Mouse (Mus musculus) MEL (cell line): Measurements from ENCODE around the gene Foxl2. TPM values are rescaled to one million over a fixed set of nuclear protein-coding genes. Genes with fewer than 3 reads are reported as not detected.

Source experiments
- DNase-seq: peaks from one replicate; pipeline ENCODE4 v3.0.0; 2011; ENCODE audit warnings: low read depth, low spot score
- H3K27ac ChIP-seq: 2 replicates; pipeline ENCODE4 v1.5.1; 2012; ENCODE audit warnings: low read depth, mild to moderate bottlenecking, control low read depth, low read length, moderate library complexity; ENCODE audit not compliant: control insufficient read depth
- H3K27me3 ChIP-seq, 2 experiments: fragments of 150-350 bp in 1 of 2; sonication (generic) in 1 of 2; 2 replicates each; pipeline ENCODE4 v1.6.1; 2012; ENCODE audit warnings: low read length in 2 of 2, mild to moderate bottlenecking in 2 of 2, improper control_type of control experiment in 1 of 2, moderate library complexity in 1 of 2; ENCODE audit not compliant: insufficient read depth in 2 of 2, control insufficient read depth in 1 of 2
- H3K36me3 ChIP-seq, 2 experiments: 2 replicates each; pipeline ENCODE4 v1.6.1; 2012 to 2014; ENCODE audit warnings: low read length in 2 of 2, improper control_type of control experiment in 1 of 2, inconsistent platforms in 1 of 2, mild to moderate bottlenecking in 1 of 2; ENCODE audit not compliant: insufficient read depth in 2 of 2, control insufficient read depth in 1 of 2
- H3K4me1 ChIP-seq, 2 experiments: fragments of 150-350 bp in 1 of 2; sonication (generic) in 1 of 2; 2 replicates each; pipeline ENCODE4 v1.6.1; 2012; ENCODE audit warnings: low read length in 2 of 2, improper control_type of control experiment in 1 of 2, mild to moderate bottlenecking in 1 of 2; ENCODE audit not compliant: insufficient read depth in 2 of 2, control insufficient read depth in 1 of 2
- H3K4me3 ChIP-seq, 2 experiments: fragments of 150-350 bp in 1 of 2; sonication (generic) in 1 of 2; 2 replicates each; pipeline ENCODE4 v1.5.1; 2012; ENCODE audit warnings: low read depth in 2 of 2, low read length in 2 of 2, mild to moderate bottlenecking in 2 of 2, moderate library complexity in 2 of 2, control low read depth in 1 of 2, improper control_type of control experiment in 1 of 2; ENCODE audit not compliant: control insufficient read depth in 1 of 2, insufficient read depth in 1 of 2
- H3K79me2 ChIP-seq: 2 replicates; pipeline ENCODE4 v1.6.1; 2012; ENCODE audit warnings: mild to moderate bottlenecking, low read length, moderate library complexity; ENCODE audit not compliant: control insufficient read depth, poor library complexity, insufficient read depth
- H3K9ac ChIP-seq: 2 replicates; pipeline ENCODE4 v1.6.1; 2012; ENCODE audit warnings: low read depth, mild to moderate bottlenecking, control low read depth, low read length, moderate library complexity; ENCODE audit not compliant: control insufficient read depth, poor library complexity, severe bottlenecking
- H3K9me3 ChIP-seq: fragments of 150-350 bp; sonication (generic); replicated peaks from 2 replicates; pipeline ENCODE4 v1.6.1; 2012; ENCODE audit warnings: mild to moderate bottlenecking, low read length, improper control_type of control experiment, moderate library complexity; ENCODE audit not compliant: insufficient read depth
- BHLHE40 ChIP-seq: IDR thresholded peaks from 2 replicates; pipeline ENCODE4 v1.6.1; 2012; ENCODE audit warnings: low read depth, mild to moderate bottlenecking, inconsistent platforms, low read length, improper control_type of control experiment, borderline replicate concordance
- ELF1 ChIP-seq: IDR thresholded peaks from 2 replicates; pipeline ENCODE4 v1.6.1; 2014; ENCODE audit warnings: low read depth, mild to moderate bottlenecking, inconsistent platforms, low read length, improper control_type of control experiment, moderate library complexity
- EP300 ChIP-seq, 2 experiments: IDR thresholded peaks; 2 replicates each; pipeline ENCODE4 v1.6.1; 2011; ENCODE audit warnings: improper control_type of control experiment in 2 of 2, low read length in 2 of 2, low read depth in 1 of 2, mild to moderate bottlenecking in 1 of 2
- GABPA ChIP-seq: IDR thresholded peaks from 2 replicates; pipeline ENCODE4 v1.6.1; 2012; ENCODE audit warnings: low read depth, mild to moderate bottlenecking, inconsistent platforms, low read length, improper control_type of control experiment, moderate library complexity
- GATA1 ChIP-seq: IDR thresholded peaks from 2 replicates; pipeline ENCODE4 v1.6.1; 2011; ENCODE audit warnings: low read depth, low read length, improper control_type of control experiment
- KAT2A ChIP-seq: conservative IDR thresholded peaks from 2 replicates; pipeline ENCODE4 v1.6.1; 2012; ENCODE audit warnings: low read depth, low read length, improper control_type of control experiment, inconsistent platforms
- MAFK ChIP-seq: IDR thresholded peaks from 2 replicates; pipeline ENCODE4 v1.6.1; 2011; ENCODE audit warnings: low read depth, mild to moderate bottlenecking, low read length, improper control_type of control experiment, borderline replicate concordance
- MEF2A ChIP-seq: IDR thresholded peaks from 2 replicates; pipeline ENCODE4 v1.6.1; 2014; ENCODE audit warnings: low read depth, mild to moderate bottlenecking, inconsistent platforms, low read length, improper control_type of control experiment; ENCODE audit not compliant: poor library complexity, insufficient replicate concordance, severe bottlenecking; ENCODE audit errors: extremely low read depth
- MXI1 ChIP-seq: IDR thresholded peaks from 2 replicates; pipeline ENCODE4 v1.6.1; 2011; ENCODE audit warnings: mild to moderate bottlenecking, low read depth, low read length, improper control_type of control experiment
- NRF1 ChIP-seq: IDR thresholded peaks from 2 replicates; pipeline ENCODE4 v1.6.1; 2014; ENCODE audit warnings: low read depth, mild to moderate bottlenecking, inconsistent platforms, low read length, improper control_type of control experiment, moderate library complexity; ENCODE audit not compliant: poor library complexity, insufficient read depth, severe bottlenecking
- POLR2A ChIP-seq, 2 experiments: IDR thresholded peaks; 2 replicates each; pipeline ENCODE4 v1.6.1; 2011 to 2012; ENCODE audit warnings: low read length in 2 of 2, mild to moderate bottlenecking in 2 of 2, control low read depth in 1 of 2, improper control_type of control experiment in 1 of 2, low read depth in 1 of 2, moderate library complexity in 1 of 2; ENCODE audit not compliant: control insufficient read depth in 1 of 2, insufficient read depth in 1 of 2, poor library complexity in 1 of 2
- RCOR1 ChIP-seq: IDR thresholded peaks from 2 replicates; pipeline ENCODE4 v1.6.1; 2012; ENCODE audit warnings: low read depth, mild to moderate bottlenecking, inconsistent platforms, low read length, improper control_type of control experiment
- SIN3A ChIP-seq: IDR thresholded peaks from 2 replicates; pipeline ENCODE4 v1.6.1; 2012; ENCODE audit warnings: low read length, improper control_type of control experiment, inconsistent platforms
- TBP ChIP-seq: IDR thresholded peaks from 2 replicates; pipeline ENCODE4 v1.8.0; 2011; ENCODE audit warnings: low read depth, low read length, improper control_type of control experiment
- TCF12 ChIP-seq: IDR thresholded peaks from 2 replicates; pipeline ENCODE4 v1.6.1; 2014; ENCODE audit warnings: low read depth, mild to moderate bottlenecking, inconsistent platforms, low read length, improper control_type of control experiment, moderate library complexity
- UBTF ChIP-seq: IDR thresholded peaks from 2 replicates; pipeline ENCODE4 v1.6.1; 2012; ENCODE audit warnings: low read depth, mild to moderate bottlenecking, inconsistent platforms, low read length, improper control_type of control experiment, moderate library complexity, borderline replicate concordance; ENCODE audit not compliant: insufficient read depth
- USF1 ChIP-seq: IDR thresholded peaks from 2 replicates; pipeline ENCODE4 v1.6.1; 2014; ENCODE audit warnings: low read depth, mild to moderate bottlenecking, inconsistent platforms, low read length, improper control_type of control experiment, moderate library complexity
- USF2 ChIP-seq, 2 experiments: IDR thresholded peaks; 2 replicates each; pipeline ENCODE4 v1.6.1; 2011 to 2012; ENCODE audit warnings: improper control_type of control experiment in 2 of 2, low read length in 2 of 2, borderline replicate concordance in 1 of 2, inconsistent platforms in 1 of 2, low read depth in 1 of 2, mild to moderate bottlenecking in 1 of 2; ENCODE audit not compliant: insufficient read depth in 1 of 2
- polyA plus RNA-seq, 2 experiments: library from polyadenylated mRNA; stranded (reverse) in 1 of 2; unstranded in 1 of 2; fragments of >175 nt in 1 of 2; fragments of >200 nt in 1 of 2; gene quantifications; 2 replicates each; pipeline versions ENCODE4 v1.2.1 to v1.2.4; 2012; ENCODE audit warnings: low replicate concordance in 2 of 2, low read depth in 1 of 2; ENCODE audit not compliant: insufficient read length in 2 of 2, insufficient read depth in 1 of 2, missing spikeins in 1 of 2
- total RNA-seq: library from RNA; depleted of rRNA; stranded (reverse); fragments of 300-350 nt; gene quantifications from 2 replicates; pipeline ENCODE4 v1.2.3, GENCODE M21; 2012

Foxl2 gene
- total and polyA plus RNA-seq, 3 experiments: not detected

DNA sequence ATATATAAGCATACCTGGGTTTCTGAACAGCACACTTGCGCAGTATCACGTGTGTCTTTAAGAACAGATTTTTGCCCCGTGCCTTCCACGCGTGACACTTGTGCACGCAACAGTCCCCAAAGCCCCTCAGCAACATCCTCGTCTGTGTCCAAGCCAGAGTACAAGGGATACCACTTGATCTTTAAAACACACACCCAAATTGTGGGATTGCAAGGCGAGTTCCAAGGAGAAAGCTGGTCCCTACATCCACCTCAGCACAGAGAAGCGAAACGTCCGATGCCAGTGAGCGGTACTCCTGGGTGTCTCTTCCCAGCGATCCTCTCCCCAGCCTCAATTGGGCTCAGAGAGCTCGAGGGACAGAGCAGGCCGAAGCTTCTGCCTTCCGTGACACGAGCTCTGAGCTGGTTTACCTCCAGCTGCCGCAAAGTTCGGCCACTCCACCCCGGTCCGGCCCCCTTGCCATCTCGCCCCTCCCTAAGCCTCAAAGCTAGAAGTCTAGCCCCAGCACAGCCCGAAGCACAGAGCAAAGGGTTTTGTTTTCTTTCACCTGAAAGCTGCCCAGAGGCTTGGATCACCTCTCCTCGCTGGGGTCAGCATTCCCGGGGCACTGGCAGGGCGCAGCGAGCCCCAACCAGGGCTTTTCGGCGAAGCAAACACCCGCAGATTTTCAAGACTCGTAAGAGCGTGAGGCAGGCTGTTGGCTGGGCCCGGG lies 541 bp upstream of the Foxl2 start:
- no peaks in the 10 kb centered on the region for H3K36me3 ChIP-seq
- H3K9me3 ChIP-seq: no peaks in the 10 kb centered on the region
- no peaks in the 10 kb centered on the region for H3K27me3 ChIP-seq
- H3K4me3 ChIP-seq: no peak overlapping the region
- H3K9ac ChIP-seq: no peak overlapping the region
- DNase-seq: no peak
- TF ChIP-seq POLR2A (IDR thresholded peaks at IDR 0.05; ENCODE audit: control insufficient read depth in 1 of 2, insufficient read depth in 1 of 2, low read depth in 1 of 2, low read length in 2 of 2, poor library complexity in 1 of 2): no peak
- no peak for TF ChIP-seq TCF12
- TF ChIP-seq RCOR1: no peak
- TF ChIP-seq BHLHE40: no peak
- TF ChIP-seq GABPA: no peak
- TF ChIP-seq KAT2A: no peak
- no peak for TF ChIP-seq TBP
- no peak for TF ChIP-seq UBTF
- TF ChIP-seq MAFK: no peak
- TF ChIP-seq MXI1: no peak
- no peak for TF ChIP-seq SIN3A
- TF ChIP-seq GATA1: no peak
- no peak overlapping the region for H3K27ac ChIP-seq
- H3K4me1 ChIP-seq: no peaks in the 10 kb centered on the region
- H3K79me2 ChIP-seq: no peaks in the 10 kb centered on the region

DNA sequence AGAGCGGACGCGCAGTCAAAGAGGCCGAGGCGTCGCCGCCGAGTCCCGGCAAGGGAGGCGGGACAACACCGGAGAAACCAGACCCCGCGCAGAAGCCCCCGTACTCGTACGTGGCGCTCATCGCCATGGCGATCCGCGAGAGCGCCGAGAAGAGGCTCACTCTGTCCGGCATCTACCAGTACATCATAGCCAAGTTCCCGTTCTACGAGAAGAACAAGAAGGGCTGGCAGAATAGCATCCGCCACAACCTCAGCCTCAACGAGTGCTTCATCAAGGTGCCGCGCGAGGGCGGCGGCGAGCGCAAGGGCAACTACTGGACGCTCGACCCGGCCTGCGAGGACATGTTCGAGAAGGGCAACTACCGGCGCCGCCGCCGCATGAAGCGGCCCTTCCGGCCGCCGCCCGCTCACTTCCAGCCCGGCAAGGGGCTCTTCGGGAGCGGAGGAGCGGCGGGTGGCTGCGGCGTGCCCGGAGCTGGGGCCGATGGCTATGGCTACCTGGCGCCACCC lies 682 bp downstream of the Foxl2 start:
- no peak for TF ChIP-seq NRF1
- TF ChIP-seq ELF1: no peak
- TF ChIP-seq TBP: no peak
- no peak for TF ChIP-seq USF2 (IDR thresholded peaks at IDR 0.05; ENCODE audit: borderline replicate concordance in 1 of 2, insufficient read depth in 1 of 2, low read depth in 1 of 2, low read length in 2 of 2)
- no peak for TF ChIP-seq KAT2A
- no peak for TF ChIP-seq EP300 (IDR thresholded peaks at IDR 0.05; ENCODE audit: low read depth in 1 of 2, low read length in 2 of 2)
- TF ChIP-seq MEF2A: no peak
- TF ChIP-seq BHLHE40: no peak
- no peak for TF ChIP-seq USF1
- no peak for TF ChIP-seq MAFK
- no peak for DNase-seq
- Histone ChIP-seq H3K27me3 (no peaks in the 10 kb centered on the region), H3K27ac (no peak overlapping the region), H3K36me3 (no peaks in the 10 kb centered on the region), H3K4me3 (no peak overlapping the region), H3K9ac (no peak overlapping the region), H3K79me2 (no peaks in the 10 kb centered on the region), H3K9me3 (no peaks in the 10 kb centered on the region), H3K4me1 (no peaks in the 10 kb centered on the region)
